Mouse (Mus musculus): ENCODE data around the gene Baiap2. TPM values are rescaled to one million over a fixed set of nuclear protein-coding genes. Genes with fewer than 3 reads are reported as not detected.

Gene Baiap2
- polyA plus RNA-seq, 1 experiment: 151 TPM

GRCm38 (mm10) chr11:119975739-119976501 is 33.4 kb downstream of the Baiap2 start:
- no peaks in the 10 kb centered on the region for H3K4me1 ChIP-seq (ENCODE audit: control insufficient read depth, insufficient read depth, low read length)
- H3K36me3 ChIP-seq (ENCODE audit: control insufficient read depth, insufficient read depth, low read length): no peaks in the 10 kb centered on the region
- TF ChIP-seq POLR2A (IDR thresholded peaks at IDR 0.05; ENCODE audit: control insufficient read depth, low read depth, low read length) (no peak), CTCF (IDR thresholded peaks at IDR 0.05; ENCODE audit: control insufficient read depth, insufficient read depth, insufficient replicate concordance, low read depth, low read length) (no peak)
- H3K27me3 ChIP-seq (ENCODE audit: control insufficient read depth, insufficient read depth, low read length): no peaks in the 10 kb centered on the region
- H3K27ac ChIP-seq (ENCODE audit: control insufficient read depth, insufficient read depth, low read depth, low read length): no peak overlapping the region
- no peak overlapping the region for H3K4me3 ChIP-seq (ENCODE audit: control insufficient read depth, low read depth, low read length)

GRCm38 (mm10) chr11:119978701-119979100 is 36.1 kb downstream of the Baiap2 start:
- no peaks in the 10 kb centered on the region for H3K4me1 ChIP-seq (ENCODE audit: control insufficient read depth, insufficient read depth, low read length)
- TF ChIP-seq CTCF (IDR thresholded peaks at IDR 0.05; ENCODE audit: control insufficient read depth, insufficient read depth, insufficient replicate concordance, low read depth, low read length) (no peak), POLR2A (IDR thresholded peaks at IDR 0.05; ENCODE audit: control insufficient read depth, low read depth, low read length) (no peak)

GRCm38 (mm10) chr11:119979596-119980385 is 37.2 kb downstream of the Baiap2 start:
- Histone ChIP-seq H3K4me3 (ENCODE audit: control insufficient read depth, low read depth, low read length) (no peak overlapping the region), H3K4me1 (ENCODE audit: control insufficient read depth, insufficient read depth, low read length) (no peaks in the 10 kb centered on the region), H3K27me3 (ENCODE audit: control insufficient read depth, insufficient read depth, low read length) (no peaks in the 10 kb centered on the region), H3K27ac (ENCODE audit: control insufficient read depth, insufficient read depth, low read depth, low read length) (no peak overlapping the region), H3K36me3 (ENCODE audit: control insufficient read depth, insufficient read depth, low read length) (no peaks in the 10 kb centered on the region; the same call in 1 of the 2 replicates)
- no peak for TF ChIP-seq CTCF (IDR thresholded peaks at IDR 0.05; ENCODE audit: control insufficient read depth, insufficient read depth, insufficient replicate concordance, low read depth, low read length)
- TF ChIP-seq POLR2A (IDR thresholded peaks at IDR 0.05; ENCODE audit: control insufficient read depth, low read depth, low read length): no peak

More at GRCm38 (mm10) chr11:119978701-119979100, 36.1 kb downstream of the Baiap2 start:
- no peaks in the 10 kb centered on the region for H3K27me3 ChIP-seq (ENCODE audit: control insufficient read depth, insufficient read depth, low read length)
- no peak overlapping the region for H3K27ac ChIP-seq (ENCODE audit: control insufficient read depth, insufficient read depth, low read depth, low read length)
- no peaks in the 10 kb centered on the region; the same call in 1 of the 2 replicates for H3K36me3 ChIP-seq (ENCODE audit: control insufficient read depth, insufficient read depth, low read length)
- H3K4me3 ChIP-seq (ENCODE audit: control insufficient read depth, low read depth, low read length): no peak overlapping the region

- no peak for TF ChIP-seq POLR2A (IDR thresholded peaks at IDR 0.05; ENCODE audit: control insufficient read depth, low read depth, low read length)
- no peak for TF ChIP-seq CTCF (IDR thresholded peaks at IDR 0.05; ENCODE audit: control insufficient read depth, insufficient read depth, insufficient replicate concordance, low read depth, low read length)
- Histone ChIP-seq H3K4me3 (ENCODE audit: control insufficient read depth, low read depth, low read length) (no peak overlapping the region), H3K27ac (ENCODE audit: control insufficient read depth, insufficient read depth, low read depth, low read length) (no peak overlapping the region), H3K27me3 (ENCODE audit: control insufficient read depth, insufficient read depth, low read length) (no peaks in the 10 kb centered on the region), H3K4me1 (ENCODE audit: control insufficient read depth, insufficient read depth, low read length) (no peaks in the 10 kb centered on the region), H3K36me3 (ENCODE audit: control insufficient read depth, insufficient read depth, low read length) (no peaks in the 10 kb centered on the region; the same call in 1 of the 2 replicates)
These were observed 39.2 kb downstream of the Baiap2 start for GRCm38 (mm10) chr11:119981769-119982168.

GRCm38 (mm10) chr11:119982236-119982635 is 39.7 kb downstream of the Baiap2 start:
- Histone ChIP-seq H3K4me3 (ENCODE audit: control insufficient read depth, low read depth, low read length) (no peak overlapping the region), H3K36me3 (ENCODE audit: control insufficient read depth, insufficient read depth, low read length) (no peaks in the 10 kb centered on the region; the same call in 1 of the 2 replicates), H3K27me3 (ENCODE audit: control insufficient read depth, insufficient read depth, low read length) (no peaks in the 10 kb centered on the region), H3K27ac (ENCODE audit: control insufficient read depth, insufficient read depth, low read depth, low read length) (no peak overlapping the region), H3K4me1 (ENCODE audit: control insufficient read depth, insufficient read depth, low read length) (no peaks in the 10 kb centered on the region)
- TF ChIP-seq CTCF (IDR thresholded peaks at IDR 0.05; ENCODE audit: control insufficient read depth, insufficient read depth, insufficient replicate concordance, low read depth, low read length) (no peak), POLR2A (IDR thresholded peaks at IDR 0.05; ENCODE audit: control insufficient read depth, low read depth, low read length) (no peak)

- Histone ChIP-seq H3K4me3 (ENCODE audit: control insufficient read depth, low read depth, low read length) (no peak overlapping the region), H3K4me1 (ENCODE audit: control insufficient read depth, insufficient read depth, low read length) (no peaks in the 10 kb centered on the region), H3K27ac (ENCODE audit: control insufficient read depth, insufficient read depth, low read depth, low read length) (no peak overlapping the region), H3K27me3 (ENCODE audit: control insufficient read depth, insufficient read depth, low read length) (no peaks in the 10 kb centered on the region), H3K36me3 (ENCODE audit: control insufficient read depth, insufficient read depth, low read length) (no peaks in the 10 kb centered on the region; the same call in 1 of the 2 replicates)
- no peak for TF ChIP-seq POLR2A (IDR thresholded peaks at IDR 0.05; ENCODE audit: control insufficient read depth, low read depth, low read length)
- no peak for TF ChIP-seq CTCF (IDR thresholded peaks at IDR 0.05; ENCODE audit: control insufficient read depth, insufficient read depth, insufficient replicate concordance, low read depth, low read length)
These were observed 40.6 kb downstream of the Baiap2 start for GRCm38 (mm10) chr11:119983151-119983550.

Measured in testis, adult 2 months (tissue).